Mouse (Mus musculus): Measurements from ENCODE around the gene Zmynd8. TPM values are rescaled to one million over a fixed set of nuclear protein-coding genes. Genes with fewer than 3 reads are reported as not detected.

The Zmynd8 gene
- polyA plus RNA-seq, 1 experiment, result 29.8 TPM

DNA sequence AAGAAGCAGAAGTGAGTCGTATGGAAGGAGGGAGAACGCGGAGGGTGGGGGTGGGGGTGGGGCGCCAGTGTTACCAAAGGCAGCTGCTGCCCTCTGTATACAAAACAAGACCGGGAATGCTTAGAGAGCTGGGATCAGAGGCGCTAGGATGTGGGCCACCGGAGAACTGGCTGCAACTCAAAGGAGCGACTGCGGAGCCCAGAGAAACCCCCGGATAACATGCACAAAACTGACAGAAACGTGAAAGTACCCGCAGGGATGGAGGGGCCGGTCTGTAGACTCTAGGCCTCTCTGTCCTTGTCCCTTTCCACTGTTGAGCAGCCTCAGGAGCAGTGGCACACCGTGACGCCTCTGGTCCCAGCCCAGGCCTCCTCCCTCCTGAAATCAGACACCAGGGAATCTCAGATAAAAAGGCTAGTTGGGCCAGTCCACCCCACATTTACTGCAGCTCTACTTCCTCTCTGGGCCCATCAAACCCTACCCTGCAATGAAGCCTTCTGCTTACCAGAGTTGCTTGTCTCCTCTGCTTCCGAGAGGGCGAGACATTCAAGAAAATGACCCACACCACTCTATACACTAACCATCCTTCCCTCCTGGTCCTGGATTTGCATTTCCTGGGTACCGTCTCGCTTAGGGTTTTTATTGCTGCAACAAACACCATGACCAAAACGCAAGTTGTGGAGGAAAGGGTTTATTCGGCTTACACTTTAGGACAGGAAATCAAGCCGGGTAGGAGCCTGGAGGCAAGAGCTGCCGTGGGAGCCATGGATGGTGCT, 1.7 kb upstream of the Zmynd8 start:
- no peak for TF ChIP-seq POLR2A (IDR thresholded peaks at IDR 0.05; ENCODE audit: borderline replicate concordance, extremely low read depth, low read depth, low read length)
- TF ChIP-seq CTCF (IDR thresholded peaks at IDR 0.05; ENCODE audit: insufficient read depth, low read length), result no peak
- Histone ChIP-seq H3K4me1 (ENCODE audit: control insufficient read depth, insufficient read depth, low read length) (no peaks in the 10 kb centered on the region), H3K4me3 (replicated peaks; ENCODE audit: extremely low read depth, low read depth, low read length) (no peak overlapping the region)
- WGBS, result 31% methylated on average over 23 of the region's 23 CpGs
- DNase-seq, result no peak

DNA sequence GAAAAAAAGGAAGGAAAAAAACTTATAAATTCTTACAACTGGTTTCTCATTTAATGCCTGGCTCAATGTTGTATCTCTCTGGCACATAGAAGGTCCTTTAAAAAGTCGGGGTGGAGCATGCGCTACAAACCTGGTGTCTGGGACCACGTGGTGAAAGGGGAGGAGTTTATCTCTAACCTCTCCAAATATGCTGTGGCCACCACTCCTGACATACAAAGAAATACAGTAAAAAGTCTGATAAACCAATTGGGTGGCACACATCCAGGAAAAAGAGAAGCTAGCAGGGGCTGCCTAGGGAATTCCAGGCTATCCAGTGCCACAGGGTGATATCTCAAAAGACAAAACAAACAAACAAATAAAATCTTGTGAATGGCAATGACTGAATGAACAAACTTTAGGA, 1.1 kb upstream of the Zmynd8 start:
- DNase-seq, result no peak
- Histone ChIP-seq H3K4me3 (replicated peaks; ENCODE audit: extremely low read depth, low read depth, low read length) (no peak overlapping the region), H3K4me1 (ENCODE audit: control insufficient read depth, insufficient read depth, low read length) (no peaks in the 10 kb centered on the region)
- no peak for TF ChIP-seq POLR2A (IDR thresholded peaks at IDR 0.05; ENCODE audit: borderline replicate concordance, extremely low read depth, low read depth, low read length)
- no peak for TF ChIP-seq CTCF (IDR thresholded peaks at IDR 0.05; ENCODE audit: insufficient read depth, low read length)
- 21% methylated on average over 3 of the region's 3 CpGs for WGBS

DNA sequence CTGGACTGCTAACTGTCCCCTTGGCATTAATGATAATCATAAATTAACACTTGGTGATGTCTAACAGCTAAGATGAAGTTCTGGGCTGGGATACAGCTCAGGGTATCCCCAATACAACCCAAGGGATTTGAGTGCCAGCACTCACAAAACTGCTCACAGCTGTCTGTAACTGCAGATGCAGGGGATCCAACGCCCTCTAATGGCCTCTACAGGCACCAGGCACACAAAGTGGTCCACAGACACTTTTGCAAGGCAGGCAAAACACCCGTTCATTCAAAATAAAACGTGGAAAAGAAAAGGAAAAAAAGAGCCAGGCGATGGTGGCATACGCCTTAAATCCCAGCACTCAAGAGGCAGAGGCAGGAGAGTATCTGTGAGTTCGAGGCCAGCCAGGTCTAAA, 658 bp upstream of the Zmynd8 start:
- H3K4me1 ChIP-seq (ENCODE audit: control insufficient read depth, insufficient read depth, low read length), result no peaks in the 10 kb centered on the region
- no peak overlapping the region for H3K4me3 ChIP-seq (replicated peaks; ENCODE audit: extremely low read depth, low read depth, low read length)
- 70% methylated on average over 6 of the region's 6 CpGs for WGBS
- TF ChIP-seq CTCF (IDR thresholded peaks at IDR 0.05; ENCODE audit: insufficient read depth, low read length) (0 out of 2 replicates have a peak, but pooled peaks have one; percentile 21), POLR2A (IDR thresholded peaks at IDR 0.05; ENCODE audit: borderline replicate concordance, extremely low read depth, low read depth, low read length) (no peak)
- no peak for DNase-seq

DNA sequence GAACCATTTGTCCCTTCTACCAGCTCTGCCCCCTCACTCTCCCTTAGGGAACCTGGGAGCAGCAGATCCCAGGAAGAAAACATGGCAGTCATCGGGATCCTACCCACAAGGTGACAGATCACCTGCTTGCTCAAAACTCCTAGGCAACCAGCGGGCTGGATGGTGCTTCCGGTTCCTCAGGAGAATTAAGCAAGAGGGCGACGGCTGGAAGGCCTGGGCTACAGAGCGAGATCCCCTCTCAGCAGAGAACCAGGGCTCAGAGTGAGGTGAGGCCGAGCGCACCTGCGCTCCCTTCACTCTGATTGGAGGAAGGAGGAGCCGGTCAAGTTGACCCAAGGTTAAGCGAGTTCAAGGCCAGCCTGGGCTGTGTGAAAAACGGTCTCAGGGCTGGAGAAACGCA, 2.6 kb downstream of the Zmynd8 start:
- DNase-seq, result no peak
- Histone ChIP-seq H3K4me3 (replicated peaks; ENCODE audit: extremely low read depth, low read depth, low read length) (no peak overlapping the region), H3K4me1 (ENCODE audit: control insufficient read depth, insufficient read depth, low read length) (no peaks in the 10 kb centered on the region)
- 84% methylated on average over 13 of the region's 13 CpGs for WGBS
- TF ChIP-seq POLR2A (IDR thresholded peaks at IDR 0.05; ENCODE audit: borderline replicate concordance, extremely low read depth, low read depth, low read length) (no peak), CTCF (IDR thresholded peaks at IDR 0.05; ENCODE audit: insufficient read depth, low read length) (no peak)

DNA sequence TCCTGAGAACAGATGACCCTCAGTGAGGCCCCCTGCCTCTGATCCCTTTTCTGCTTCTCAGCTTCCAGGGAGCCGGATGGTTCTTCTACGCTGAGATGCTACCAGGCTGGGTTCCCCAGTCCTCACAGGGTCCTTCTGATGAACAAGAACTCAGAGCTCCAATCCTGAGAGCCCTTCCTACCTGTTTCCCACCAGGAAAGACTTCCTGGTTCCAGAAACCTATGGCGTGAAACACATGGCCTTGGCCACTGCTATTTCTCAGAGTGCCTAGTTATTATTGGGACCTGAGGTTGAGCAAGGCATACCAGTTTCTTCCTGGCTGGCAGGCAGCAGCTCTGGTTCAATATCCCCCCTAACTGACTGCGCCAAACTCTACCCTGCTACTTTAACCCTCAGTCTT, 3.1 kb downstream of the Zmynd8 start:
- H3K4me1 ChIP-seq (ENCODE audit: control insufficient read depth, insufficient read depth, low read length), result no peaks in the 10 kb centered on the region
- 89% methylated on average over 4 of the region's 4 CpGs for WGBS
- no peak overlapping the region for H3K4me3 ChIP-seq (replicated peaks; ENCODE audit: extremely low read depth, low read depth, low read length)
- no peak for DNase-seq
- TF ChIP-seq CTCF (IDR thresholded peaks at IDR 0.05; ENCODE audit: insufficient read depth, low read length) (no peak), POLR2A (IDR thresholded peaks at IDR 0.05; ENCODE audit: borderline replicate concordance, extremely low read depth, low read depth, low read length) (no peak)

DNA sequence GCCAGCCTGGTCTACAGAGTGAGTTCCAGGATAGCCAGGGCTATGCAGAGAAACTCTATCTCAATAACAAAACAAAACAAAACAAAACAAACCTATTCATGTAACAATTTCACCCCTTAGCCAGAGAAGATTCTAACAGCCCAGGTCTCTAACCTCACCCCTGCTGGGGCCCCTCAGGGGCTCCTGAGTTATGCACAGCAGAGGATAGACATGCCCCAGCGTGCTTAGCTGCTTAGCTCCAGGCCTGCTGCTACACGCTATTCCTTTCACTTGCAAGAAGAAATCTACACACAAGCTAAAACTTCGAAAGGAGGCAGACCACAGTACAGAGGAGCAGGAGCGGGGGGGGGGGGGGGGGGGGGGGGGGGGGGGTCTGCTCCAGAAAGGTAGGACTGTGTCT, 4.3 kb downstream of the Zmynd8 start:
- Histone ChIP-seq H3K4me3 (replicated peaks; ENCODE audit: extremely low read depth, low read depth, low read length) (no peak overlapping the region), H3K4me1 (ENCODE audit: control insufficient read depth, insufficient read depth, low read length) (no peaks in the 10 kb centered on the region)
- 64% methylated on average over 2 of the region's 4 CpGs for WGBS
- TF ChIP-seq POLR2A (IDR thresholded peaks at IDR 0.05; ENCODE audit: borderline replicate concordance, extremely low read depth, low read depth, low read length) (no peak), CTCF (IDR thresholded peaks at IDR 0.05; ENCODE audit: insufficient read depth, low read length) (no peak)
- DNase-seq, result no peak

DNA sequence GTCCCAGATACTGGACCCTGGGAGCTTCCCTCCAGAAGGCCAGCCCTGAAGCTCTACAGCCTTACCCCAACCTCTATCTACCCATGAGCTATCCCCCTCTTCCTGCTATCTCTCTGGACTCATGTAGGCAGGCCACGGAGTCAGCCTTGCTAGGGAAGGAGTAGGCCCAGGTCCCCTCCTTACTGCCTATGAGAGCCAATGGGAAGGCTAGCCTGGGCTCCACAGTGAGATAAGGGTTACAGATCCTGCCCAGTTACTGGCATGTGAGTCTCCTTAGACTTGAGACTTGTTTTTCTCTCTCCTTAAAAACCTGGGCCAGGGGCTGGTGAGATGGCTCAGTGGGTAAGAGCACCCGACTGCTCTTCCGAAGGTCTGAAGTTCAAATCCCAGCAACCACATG, 5.6 kb downstream of the Zmynd8 start:
- no peak overlapping the region for H3K4me3 ChIP-seq (replicated peaks; ENCODE audit: extremely low read depth, low read depth, low read length)
- H3K4me1 ChIP-seq (ENCODE audit: control insufficient read depth, insufficient read depth, low read length), result peaks cover 9% of the 10 kb centered on the region
- 93% methylated on average over 3 of the region's 3 CpGs for WGBS
- TF ChIP-seq CTCF (IDR thresholded peaks at IDR 0.05; ENCODE audit: insufficient read depth, low read length) (no peak), POLR2A (IDR thresholded peaks at IDR 0.05; ENCODE audit: borderline replicate concordance, extremely low read depth, low read depth, low read length) (no peak)
- DNase-seq, result no peak

DNA sequence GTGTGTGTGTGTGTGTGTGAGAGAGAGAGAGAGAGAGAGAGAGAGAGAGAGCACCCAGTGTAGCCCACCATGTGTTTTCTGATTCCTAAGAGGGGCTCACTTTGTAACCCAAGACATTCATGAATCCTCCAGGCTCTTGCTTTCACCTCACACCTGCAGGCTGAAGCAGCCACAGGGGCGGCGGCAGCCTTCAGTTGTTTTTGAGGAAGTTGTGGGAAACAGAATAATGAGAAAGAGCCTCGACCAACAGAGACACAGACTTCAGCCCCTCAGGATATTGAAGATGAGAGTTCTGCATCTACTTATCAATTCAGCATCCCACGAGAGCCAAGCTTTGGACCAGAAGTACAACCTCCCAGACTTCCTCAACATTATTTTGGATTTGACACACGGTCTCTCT, 6.2 kb downstream of the Zmynd8 start:
- Histone ChIP-seq H3K4me1 (ENCODE audit: control insufficient read depth, insufficient read depth, low read length) (peaks cover 12% of the 10 kb centered on the region), H3K4me3 (replicated peaks; ENCODE audit: extremely low read depth, low read depth, low read length) (no peak overlapping the region)
- WGBS, result 72% methylated on average over 5 of the region's 5 CpGs
- TF ChIP-seq POLR2A (IDR thresholded peaks at IDR 0.05; ENCODE audit: borderline replicate concordance, extremely low read depth, low read depth, low read length) (no peak), CTCF (IDR thresholded peaks at IDR 0.05; ENCODE audit: insufficient read depth, low read length) (no peak)
- DNase-seq, result no peak

DNA sequence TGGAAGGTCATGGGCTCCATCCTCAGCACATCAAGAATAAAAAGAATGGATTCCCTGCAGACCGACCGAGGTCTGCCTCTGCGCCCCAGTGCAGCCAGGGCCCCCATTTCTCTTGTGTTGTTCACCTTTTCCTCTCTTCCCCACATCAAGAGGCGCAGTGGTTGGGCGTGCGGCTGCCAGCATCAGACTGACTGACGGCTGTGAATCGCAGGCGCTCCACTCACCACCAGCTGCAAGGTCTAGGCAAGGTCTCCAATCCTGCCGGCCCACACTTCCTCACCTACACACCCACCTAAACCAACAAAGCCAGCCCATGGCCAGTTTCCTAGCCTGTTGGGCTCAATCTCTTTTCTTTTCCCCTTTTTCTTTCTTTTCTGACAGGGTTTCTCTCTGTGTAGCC, 8.4 kb downstream of the Zmynd8 start:
- Histone ChIP-seq H3K4me1 (ENCODE audit: control insufficient read depth, insufficient read depth, low read length) (peaks cover 29% of the 10 kb centered on the region), H3K4me3 (replicated peaks; ENCODE audit: extremely low read depth, low read depth, low read length) (no peak overlapping the region)
- DNase-seq, result no peak
- 70% methylated on average over 10 of the region's 10 CpGs for WGBS
- TF ChIP-seq CTCF (IDR thresholded peaks at IDR 0.05; ENCODE audit: insufficient read depth, low read length) (no peak), POLR2A (IDR thresholded peaks at IDR 0.05; ENCODE audit: borderline replicate concordance, extremely low read depth, low read depth, low read length) (no peak)

DNA sequence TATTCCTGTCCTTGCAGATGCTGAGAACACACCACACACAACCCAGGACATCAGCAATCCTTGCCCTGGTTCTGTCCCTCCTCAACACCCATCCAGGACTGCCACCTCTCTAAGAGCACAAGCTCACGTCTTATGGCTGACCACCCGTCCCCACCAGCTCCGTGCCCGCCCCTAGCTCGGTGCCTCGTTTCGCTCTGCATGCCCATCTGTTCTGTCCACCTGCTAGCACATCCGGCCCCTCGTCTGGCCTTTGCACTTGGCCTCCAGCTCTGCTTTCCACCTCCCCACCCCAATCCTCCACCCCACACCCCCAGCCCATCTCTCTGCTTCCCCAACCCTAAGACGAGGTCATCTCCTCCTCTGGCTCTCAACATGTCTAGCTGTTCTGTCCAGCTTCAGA, 8.9 kb downstream of the Zmynd8 start:
- no peak overlapping the region for H3K4me3 ChIP-seq (replicated peaks; ENCODE audit: extremely low read depth, low read depth, low read length)
- WGBS, result 91% methylated on average over 10 of the region's 10 CpGs
- TF ChIP-seq POLR2A (IDR thresholded peaks at IDR 0.05; ENCODE audit: borderline replicate concordance, extremely low read depth, low read depth, low read length), result no peak
- TF ChIP-seq CTCF (IDR thresholded peaks at IDR 0.05; ENCODE audit: insufficient read depth, low read length), result no peak
- DNase-seq, result no peak
- H3K4me1 ChIP-seq (ENCODE audit: control insufficient read depth, insufficient read depth, low read length), result peaks cover 32% of the 10 kb centered on the region
